Mouse (Mus musculus): ENCODE measurements around the gene Tfg. TPM values are rescaled to one million over a fixed set of nuclear protein-coding genes. Genes with fewer than 3 reads are reported as not detected.

Gene Tfg
- polyA plus RNA-seq, 1 experiment from 2014 or later, result 70.8 TPM

DNA sequence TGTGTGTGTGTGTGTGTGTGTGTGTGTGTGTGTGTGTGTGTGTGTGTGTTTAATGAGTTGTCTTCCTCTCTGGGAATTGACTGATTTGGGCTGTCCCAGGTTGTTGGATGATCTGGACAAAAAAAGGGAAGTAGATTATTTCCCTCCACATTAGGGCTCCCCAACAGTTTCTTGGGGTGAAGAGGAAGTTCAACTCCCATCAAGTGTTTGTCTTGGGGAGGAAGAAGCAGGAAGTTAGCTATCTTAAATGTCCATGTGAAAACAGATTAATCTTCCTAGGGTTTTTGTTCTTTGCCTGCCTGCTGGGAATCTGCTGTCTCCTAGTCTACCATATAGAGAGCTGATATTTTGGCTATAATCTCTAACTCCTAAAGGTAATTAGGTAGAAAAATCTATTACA, 58.4 kb downstream of the Tfg start:
- no peak for ATAC-seq (ENCODE audit: low read depth)
- Histone ChIP-seq H3K27ac (ENCODE audit: low read length) (no peak overlapping the region), H3K4me3 (ENCODE audit: low read depth, low read length) (no peak overlapping the region), H3K9me3 (replicated peaks; ENCODE audit: control insufficient read depth, low read length) (no peaks in the 10 kb centered on the region), H3K9ac (ENCODE audit: low read depth, low read length) (no peak overlapping the region), H3K36me3 (ENCODE audit: control insufficient read depth, insufficient read depth) (no peaks in the 10 kb centered on the region), H3K4me1 (ENCODE audit: control insufficient read depth, low read depth, low read length) (no peaks in the 10 kb centered on the region), H3K4me2 (ENCODE audit: low read depth, low read length) (no peak overlapping the region), H3K27me3 (ENCODE audit: control insufficient read depth, insufficient read depth, low read depth, low read length) (no peaks in the 10 kb centered on the region)

DNA sequence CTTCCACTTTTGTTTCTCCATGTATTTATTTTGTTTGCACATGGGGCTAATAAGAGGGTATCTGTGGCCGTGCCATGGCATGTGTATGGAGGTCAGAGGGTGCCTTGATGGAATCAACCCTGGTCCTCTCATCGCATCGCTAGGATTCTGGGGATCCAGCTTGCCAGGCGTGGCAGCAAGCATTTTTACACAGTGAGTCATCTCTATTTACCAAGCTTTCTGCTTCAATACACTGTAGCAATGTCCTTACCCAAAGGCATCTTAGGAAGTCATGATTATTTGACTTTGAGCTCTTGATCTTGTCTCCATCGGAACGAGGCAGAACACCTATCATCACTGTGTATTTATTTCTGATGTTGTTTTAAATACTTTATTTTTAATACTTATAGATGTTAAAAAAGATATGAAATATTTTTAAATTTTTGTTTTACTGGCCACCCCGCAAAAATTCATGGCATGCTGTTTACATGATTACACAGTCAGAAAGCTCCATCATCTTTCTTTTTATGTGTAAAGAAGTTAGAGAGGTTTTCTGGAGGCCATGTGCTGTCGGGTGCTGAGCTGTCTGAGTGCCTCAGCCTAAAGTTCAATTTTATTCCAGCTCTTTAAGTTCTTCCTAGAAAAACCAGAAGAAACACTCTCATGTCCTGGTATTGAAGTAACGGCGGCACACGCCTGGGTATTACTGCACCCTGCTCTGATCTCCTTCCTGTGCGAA, 61.9 kb downstream of the Tfg start:
- H3K27me3 ChIP-seq (ENCODE audit: control insufficient read depth, insufficient read depth, low read depth, low read length), result no peaks in the 10 kb centered on the region
- 72% methylated on average over 12 of the region's 12 CpGs for WGBS (ENCODE audit: insufficient replicate concordance)
- H3K4me1 ChIP-seq (ENCODE audit: control insufficient read depth, low read depth, low read length), result no peaks in the 10 kb centered on the region
- H3K4me2 ChIP-seq (ENCODE audit: low read depth, low read length), result no peak overlapping the region
- no peak overlapping the region for H3K9ac ChIP-seq (ENCODE audit: low read depth, low read length)
- no peak for ATAC-seq (ENCODE audit: low read depth)
- H3K36me3 ChIP-seq (ENCODE audit: control insufficient read depth, insufficient read depth), result no peaks in the 10 kb centered on the region
- no peak overlapping the region for H3K4me3 ChIP-seq (ENCODE audit: low read depth, low read length)
- H3K9me3 ChIP-seq (replicated peaks; ENCODE audit: control insufficient read depth, low read length), result no peaks in the 10 kb centered on the region
- no peak overlapping the region for H3K27ac ChIP-seq (ENCODE audit: low read length)

- no peak overlapping the region for H3K9ac ChIP-seq (ENCODE audit: low read depth, low read length)
- WGBS (ENCODE audit: insufficient replicate concordance), result 48% methylated on average over 7 of the region's 7 CpGs
- H3K4me1 ChIP-seq (ENCODE audit: control insufficient read depth, low read depth, low read length), result no peaks in the 10 kb centered on the region
- no peaks in the 10 kb centered on the region for H3K27me3 ChIP-seq (ENCODE audit: control insufficient read depth, insufficient read depth, low read depth, low read length)
- no peak overlapping the region for H3K27ac ChIP-seq (ENCODE audit: low read length)
- H3K4me3 ChIP-seq (ENCODE audit: low read depth, low read length), result no peak overlapping the region
- H3K9me3 ChIP-seq (replicated peaks; ENCODE audit: control insufficient read depth, low read length), result no peaks in the 10 kb centered on the region
- no peak for ATAC-seq (ENCODE audit: low read depth)
- no peak overlapping the region for H3K4me2 ChIP-seq (ENCODE audit: low read depth, low read length)
- no peaks in the 10 kb centered on the region for H3K36me3 ChIP-seq (ENCODE audit: control insufficient read depth, insufficient read depth)
Observed at GRCm38 (mm10) chr16:56646382-56647172, 70.7 kb downstream of the Tfg start.

GRCm38 (mm10) chr16:56645251-56645650, 72.0 kb downstream of the Tfg start:
- Histone ChIP-seq H3K4me1 (ENCODE audit: control insufficient read depth, low read depth, low read length) (no peaks in the 10 kb centered on the region), H3K27me3 (ENCODE audit: control insufficient read depth, insufficient read depth, low read depth, low read length) (no peaks in the 10 kb centered on the region), H3K36me3 (ENCODE audit: control insufficient read depth, insufficient read depth) (no peaks in the 10 kb centered on the region), H3K4me3 (ENCODE audit: low read depth, low read length) (no peak overlapping the region), H3K9ac (ENCODE audit: low read depth, low read length) (no peak overlapping the region), H3K27ac (ENCODE audit: low read length) (no peak overlapping the region), H3K9me3 (replicated peaks; ENCODE audit: control insufficient read depth, low read length) (no peaks in the 10 kb centered on the region), H3K4me2 (ENCODE audit: low read depth, low read length) (no peak overlapping the region)
- no peak for ATAC-seq (ENCODE audit: low read depth)
- 19% methylated on average over 2 of the region's 2 CpGs for WGBS (ENCODE audit: insufficient replicate concordance)

Other genes starting within 250 kb of the Tfg start
- 0.42 and 0.49 TPM in 2 replicates for gene Abi3bp, start 239.6 kb downstream of the Tfg start, polyA plus RNA-seq (2015; fragmentation: Nextera tagmentation; extraction: Ambion mirVana)
- not detected in 2 replicates for gene Adgrg7, start 78.4 kb upstream of the Tfg start, polyA plus RNA-seq (2015; fragmentation: Nextera tagmentation; extraction: Ambion mirVana)
- gene Tmem45a, start 168.7 kb upstream of the Tfg start, polyA plus RNA-seq (2015; fragmentation: Nextera tagmentation; extraction: Ambion mirVana), result 0.89 and 1.1 TPM in 2 replicates
- not detected in 2 replicates for gene Lnp1, start 210.6 kb upstream of the Tfg start, polyA plus RNA-seq (2015; fragmentation: Nextera tagmentation; extraction: Ambion mirVana)